Mouse (Mus musculus) cerebellum, adult 11-12 months (tissue): Measurements from ENCODE around the gene Smc3.
"Not testable (repeated sequence)": the region's sequence is repeated elsewhere in the genome, so short reads cannot be mapped to it uniquely, and the experiment has no call there.

Experiments
- DNase-seq: peaks from one replicate; pipeline ENCODE4 v3.0.0; 2022

The Smc3 gene

DNA sequence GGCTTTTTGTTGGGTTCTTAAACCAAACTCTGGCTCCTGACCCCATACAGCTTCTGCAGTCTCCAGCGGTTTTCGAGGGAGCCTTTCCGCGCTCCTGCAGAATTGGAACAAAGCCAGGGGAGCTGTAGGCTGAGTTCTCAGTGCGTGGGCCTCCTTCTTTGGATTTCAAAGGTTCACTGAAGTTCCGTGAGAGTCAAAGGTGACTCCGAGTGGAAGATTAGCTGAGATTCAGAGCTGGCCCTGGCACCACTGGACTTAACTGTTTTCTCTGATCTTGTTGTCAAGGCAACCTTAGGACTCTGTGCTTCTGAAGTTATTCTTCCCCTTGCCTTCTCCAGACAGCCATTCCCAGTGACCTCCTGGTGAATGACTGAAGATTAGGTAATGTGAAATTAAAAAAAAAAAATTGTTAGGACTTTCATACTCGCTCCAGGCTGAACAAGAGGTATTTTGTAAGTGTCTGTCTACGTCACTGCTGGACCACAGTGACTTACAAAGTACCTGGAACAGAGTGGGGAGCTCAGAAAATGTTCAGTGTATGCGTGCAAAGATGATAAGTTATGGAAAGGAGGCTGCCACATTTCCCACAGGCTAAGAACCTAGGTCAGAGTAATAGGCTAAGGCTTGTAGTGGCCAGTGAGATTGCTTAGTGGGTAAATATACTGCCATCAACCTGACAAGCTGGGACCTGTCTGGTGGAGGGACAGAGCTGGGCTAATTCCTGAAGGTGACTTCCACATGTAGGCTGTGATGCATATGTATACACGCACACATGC lies 23.0 kb upstream of the Smc3 start:
- no peak for DNase-seq

GRCm38 (mm10) chr19:53578597-53579252 lies 21.5 kb upstream of the Smc3 start:
- DNase-seq, result peak; percentile 76

DNA sequence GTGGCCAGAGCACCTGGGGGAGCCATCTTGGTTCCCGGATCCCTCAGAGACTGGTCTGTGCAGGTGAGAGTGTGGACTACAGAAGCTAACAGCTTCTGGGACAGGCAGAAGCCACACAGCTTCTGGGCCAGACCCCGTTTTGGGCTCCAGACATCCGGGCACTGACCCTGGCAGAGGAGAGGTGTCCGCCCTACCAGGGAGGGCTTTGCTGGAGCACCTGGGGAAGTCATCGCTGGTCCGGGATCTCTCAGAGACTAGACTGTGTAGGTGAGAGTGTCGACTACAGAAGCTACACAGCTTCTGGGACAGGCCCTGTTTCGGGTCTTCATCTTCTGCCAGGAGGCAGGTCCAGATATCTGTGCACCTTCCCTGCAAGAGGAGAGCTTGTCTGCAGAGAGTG lies 19.9 kb upstream of the Smc3 start:
- not testable (repeated sequence) for DNase-seq

DNA sequence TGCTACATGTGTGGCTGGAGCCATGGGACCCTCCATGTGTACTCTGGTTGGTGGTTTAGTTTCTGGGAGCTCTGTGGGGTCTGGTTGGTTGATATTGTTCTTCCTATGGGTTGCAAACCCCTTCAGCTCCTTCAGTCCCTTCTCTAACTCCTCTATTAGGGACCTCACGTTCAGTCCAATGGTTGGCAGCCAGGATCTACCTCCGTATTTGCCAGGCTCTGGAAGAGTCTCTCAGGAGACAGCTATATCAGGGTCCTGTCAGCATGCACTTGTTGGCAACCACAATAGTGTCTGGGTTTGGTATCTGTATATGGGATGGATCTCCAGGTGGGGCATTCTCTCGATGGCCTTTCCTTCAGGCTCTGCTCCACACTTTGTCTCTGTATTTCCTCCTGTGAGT lies 12.5 kb upstream of the Smc3 start:
- not testable (repeated sequence) for DNase-seq

GRCm38 (mm10) chr19:53588968-53589367 lies 11.2 kb upstream of the Smc3 start, which contains the start of gene Nutf2-ps1:
Gene Nutf2-ps1 (minus strand): TSS chr19:53589068.
- DNase-seq, result not testable (repeated sequence)

GRCm38 (mm10) chr19:53596723-53597474 lies 3.3 kb upstream of the Smc3 start:
- no peak for DNase-seq

GRCm38 (mm10) chr19:53600549-53601362 lies 558 bp downstream of the Smc3 start:
- peak; percentile 70 for DNase-seq

DNA sequence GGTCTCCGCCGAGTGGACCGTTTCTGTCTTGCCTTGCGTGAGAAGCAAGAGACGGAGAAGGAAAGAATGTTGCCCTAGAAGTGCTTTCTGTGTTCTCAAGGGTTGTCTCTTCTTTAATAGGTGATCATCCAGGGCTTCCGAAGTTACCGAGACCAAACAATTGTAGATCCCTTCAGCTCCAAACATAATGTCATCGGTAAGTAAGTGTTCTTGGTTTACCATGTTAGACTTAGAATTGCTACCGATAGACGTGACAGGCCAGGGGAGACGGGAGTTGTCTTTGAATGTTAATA lies 1.1 kb downstream of the Smc3 start:
- DNase-seq, result no peak

DNA sequence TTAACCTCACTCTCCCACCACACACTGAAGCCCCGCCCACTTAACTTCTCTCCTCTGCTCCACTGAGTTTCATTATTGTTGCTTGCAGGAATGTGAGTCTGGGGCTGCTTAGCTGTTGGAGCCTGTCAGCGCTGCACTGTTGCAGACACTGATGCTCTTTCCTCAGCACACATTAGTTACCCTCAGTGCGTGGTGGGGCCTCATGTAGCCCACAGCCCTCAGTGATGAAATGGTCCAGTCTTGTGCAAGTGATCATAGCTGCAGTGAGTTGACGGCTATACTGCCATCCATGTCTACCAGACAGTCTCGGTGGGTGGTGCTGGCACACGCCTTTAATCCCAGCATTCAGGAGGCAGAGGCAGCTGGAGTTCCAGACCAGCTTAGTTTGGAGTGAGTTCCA lies 8.7 kb downstream of the Smc3 start:
- DNase-seq, result peak; percentile 43

DNA sequence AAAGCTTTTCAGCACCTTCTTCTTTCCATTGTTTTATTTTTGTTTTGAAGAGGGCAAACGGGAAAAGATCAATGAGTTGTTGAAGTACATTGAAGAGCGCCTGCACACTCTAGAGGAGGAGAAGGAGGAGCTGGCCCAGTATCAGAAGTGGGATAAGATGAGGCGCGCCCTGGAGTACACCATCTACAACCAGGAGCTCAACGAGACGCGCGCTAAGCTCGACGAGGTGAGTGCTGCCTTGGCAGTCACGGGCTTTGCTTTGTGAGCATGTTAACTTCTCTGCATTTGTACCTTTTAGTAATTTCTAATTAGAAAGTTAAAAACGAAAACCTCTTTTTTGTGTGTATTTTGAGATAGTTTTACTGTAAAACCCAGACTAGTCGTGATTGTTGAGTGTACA lies 21.5 kb downstream of the Smc3 start:
- DNase-seq, result no peak

DNA sequence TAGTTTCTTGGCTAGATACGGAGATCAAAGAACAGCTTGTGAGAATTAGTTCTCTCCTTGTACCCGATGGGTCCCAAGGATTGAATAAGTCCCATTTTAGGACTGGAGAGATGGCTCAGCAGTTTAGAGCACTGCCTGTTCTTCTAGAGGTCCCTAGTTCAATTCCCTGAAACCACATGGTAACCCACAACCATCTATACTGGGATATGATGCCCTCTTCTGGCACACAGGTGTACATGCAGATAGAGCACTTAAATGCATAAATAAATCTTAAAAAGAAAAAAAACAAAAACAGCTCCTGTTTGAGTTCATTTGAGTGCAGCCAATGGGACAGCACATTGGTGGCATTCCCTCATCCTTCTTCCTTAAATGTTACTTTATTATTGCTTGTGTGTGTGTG lies 37.8 kb downstream of the Smc3 start:
- no peak for DNase-seq

- DNase-seq, result no peak
These were observed 38.5 kb downstream of the Smc3 start for GRCm38 (mm10) chr19:53638727-53639126.

- no peak for DNase-seq
These were observed 43.9 kb downstream of the Smc3 start for GRCm38 (mm10) chr19:53644020-53644595.

- DNase-seq, result no peak
These were observed 47.1 kb downstream of the Smc3 start for GRCm38 (mm10) chr19:53647301-53647700.

- DNase-seq, result no peak
These were observed 47.9 kb downstream of the Smc3 start for GRCm38 (mm10) chr19:53648056-53648455.

DNA sequence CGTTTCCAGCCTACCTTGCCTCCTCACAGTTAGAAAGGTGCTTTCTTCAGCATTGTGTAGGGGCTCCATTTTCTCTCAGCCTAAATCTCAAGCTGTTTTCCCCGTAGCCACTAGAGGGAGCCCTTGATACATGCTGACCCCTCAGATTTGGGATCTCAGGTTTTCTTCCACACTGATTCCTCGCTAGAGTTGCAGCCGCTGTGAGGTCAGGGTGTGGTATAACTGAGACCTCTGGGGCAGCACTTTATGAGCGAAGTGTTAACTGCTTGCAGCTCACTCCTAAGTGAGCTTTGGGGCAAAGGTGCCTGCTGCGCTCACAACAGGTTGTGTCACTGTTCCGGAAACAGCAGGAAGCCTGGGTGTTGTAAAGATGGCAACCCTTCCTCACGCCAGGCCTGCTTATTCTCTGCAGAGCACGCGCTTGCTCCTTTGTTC lies 48.6 kb downstream of the Smc3 start:
- peak; percentile 52 for DNase-seq

DNA sequence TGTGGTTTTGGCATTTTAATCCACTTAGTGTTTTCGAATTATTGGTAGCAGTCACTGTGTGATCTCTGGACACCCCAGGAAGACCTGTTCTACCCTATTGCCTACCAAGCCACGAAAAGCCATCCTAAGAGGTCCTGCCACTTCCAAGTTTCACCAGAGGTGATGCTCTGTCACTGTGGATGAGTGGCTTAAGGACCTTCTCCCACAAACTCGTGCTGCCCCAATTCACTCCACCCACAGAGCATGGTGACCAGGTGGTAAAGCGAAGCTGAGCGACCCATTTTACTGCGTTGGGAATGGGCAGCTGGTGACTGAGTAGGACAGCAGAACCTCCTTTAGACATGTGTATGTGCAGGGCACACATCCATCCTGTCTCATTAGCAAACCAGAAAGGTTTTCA lies 49.2 kb downstream of the Smc3 start:
- DNase-seq, result no peak

DNA sequence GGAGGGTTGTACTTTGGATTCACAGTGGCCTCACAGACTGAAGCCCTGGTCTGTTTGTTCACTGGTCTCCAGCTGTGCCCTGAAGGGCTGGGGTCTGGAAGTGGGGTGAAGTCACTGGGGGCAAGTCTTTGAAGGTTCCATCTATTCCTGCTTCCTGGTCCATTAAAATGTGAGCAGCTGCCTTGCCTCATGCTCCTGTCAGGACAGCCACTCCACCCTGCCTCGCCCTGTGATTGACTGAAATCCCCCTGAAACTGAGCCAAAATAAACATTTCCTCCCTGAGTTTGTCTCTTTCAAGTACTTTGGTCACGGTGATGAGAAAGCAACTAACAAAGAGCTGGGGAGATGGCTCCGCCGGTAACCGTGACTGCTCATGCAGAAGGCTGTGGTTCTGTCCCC lies 49.6 kb downstream of the Smc3 start:
- DNase-seq, result no peak

DNA sequence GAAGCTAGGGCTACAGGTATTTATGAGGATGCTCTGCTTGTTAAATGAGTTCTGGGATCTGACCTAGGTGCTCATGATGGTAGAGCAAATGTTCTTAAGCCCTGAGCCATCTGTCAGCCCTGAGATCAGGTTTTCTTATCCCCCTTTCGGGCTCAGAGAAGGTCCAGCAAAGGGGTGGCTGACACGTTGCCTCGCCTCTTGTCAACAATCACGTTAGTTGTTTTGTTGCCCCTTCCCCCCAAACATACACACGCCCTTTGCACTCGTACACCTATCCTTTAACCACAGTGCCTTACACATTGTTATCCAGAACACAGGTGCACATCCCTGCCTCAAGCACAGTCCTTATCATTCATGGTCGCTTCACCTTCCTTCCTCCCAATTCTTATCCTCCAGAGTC lies 50.7 kb downstream of the Smc3 start:
- no peak for DNase-seq

- DNase-seq, result no peak
These were observed 52.1 kb downstream of the Smc3 start for GRCm38 (mm10) chr19:53652267-53652666.

DNA sequence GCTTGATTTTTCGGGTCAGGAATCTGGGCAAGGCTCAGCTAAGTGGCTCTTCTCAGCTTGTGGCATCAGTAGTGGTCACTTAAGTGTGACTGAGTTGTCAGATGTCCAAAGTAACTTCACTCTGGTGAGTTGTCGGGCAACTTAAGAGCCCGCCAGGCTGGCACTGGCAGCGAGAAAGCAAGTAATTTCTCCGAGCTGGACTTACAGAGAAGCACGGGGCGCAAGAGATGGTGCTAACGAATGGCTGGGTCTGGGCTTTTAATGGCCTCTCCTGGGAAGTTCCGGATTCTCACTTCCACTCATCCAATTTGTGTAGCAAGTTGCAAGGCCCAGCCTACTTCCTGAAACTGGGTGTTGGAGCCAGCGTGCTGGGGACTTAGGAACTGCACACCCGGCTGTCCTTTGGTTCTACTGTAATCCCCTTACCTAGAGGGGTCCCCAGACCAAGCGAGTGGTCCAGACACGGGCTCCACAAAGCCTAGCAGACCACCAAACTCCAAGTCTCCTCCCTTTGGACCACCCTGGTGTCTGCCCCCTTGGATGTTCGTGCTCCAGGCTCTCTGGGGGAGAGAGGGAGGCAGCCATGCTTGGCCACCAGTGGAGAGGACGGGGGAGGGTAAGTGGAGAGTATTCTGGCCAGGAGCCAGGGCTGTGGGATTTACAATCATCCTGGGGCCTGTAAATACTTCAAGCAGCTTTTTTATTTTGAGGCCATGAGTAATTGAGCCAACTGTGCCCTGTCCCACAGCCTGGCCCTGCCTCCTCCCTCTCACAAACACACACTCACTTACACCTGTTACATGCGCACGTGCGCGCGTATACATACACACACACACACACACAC lies 53.6 kb downstream of the Smc3 start:
- DNase-seq, result no peak

DNA sequence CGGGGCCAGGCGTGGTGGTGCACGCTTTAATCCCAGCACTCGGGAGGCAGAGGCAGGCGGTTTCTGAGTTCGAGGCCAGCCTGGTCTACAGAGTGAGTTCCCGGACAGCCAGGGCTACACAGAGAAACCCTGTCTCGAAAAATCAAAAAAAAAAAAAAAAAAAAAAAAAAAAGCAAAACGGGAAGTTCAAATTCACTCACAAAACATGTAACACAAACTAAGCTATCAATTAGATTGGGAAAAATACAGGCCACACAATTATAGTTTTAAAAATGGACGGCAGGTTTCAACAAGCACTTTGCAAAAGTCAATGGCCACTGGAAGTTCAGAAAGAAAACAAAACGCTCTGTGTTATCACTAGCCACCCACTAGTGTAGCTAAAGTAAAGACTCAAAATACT lies 56.2 kb downstream of the Smc3 start:
- DNase-seq, result not testable (repeated sequence)
